Mouse (Mus musculus): ENCODE measurements around the gene Rtel1.

The Rtel1 gene

DNA sequence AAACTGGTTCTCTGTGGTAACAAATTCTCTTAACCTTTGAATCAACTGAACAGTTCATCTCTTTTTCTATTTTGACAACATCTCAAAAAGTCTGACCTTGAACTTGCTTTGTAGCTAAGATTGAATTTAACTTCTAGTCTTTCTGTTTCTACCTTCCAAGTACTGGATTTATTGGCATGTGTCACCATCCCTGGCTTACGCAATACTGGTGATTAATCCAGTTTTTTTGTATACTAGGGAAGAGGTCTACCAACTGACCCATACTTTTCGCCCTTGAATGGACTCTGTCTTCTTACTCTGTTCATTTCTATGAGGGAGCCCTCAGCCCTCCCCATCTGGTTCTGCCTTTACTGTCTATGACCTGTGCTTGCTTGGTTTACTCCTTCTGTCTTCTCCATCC, 6.6 kb downstream of the Rtel1 start:
- no peak for DNase-seq (ENCODE audit: low spot score in 2 of 2)

DNA sequence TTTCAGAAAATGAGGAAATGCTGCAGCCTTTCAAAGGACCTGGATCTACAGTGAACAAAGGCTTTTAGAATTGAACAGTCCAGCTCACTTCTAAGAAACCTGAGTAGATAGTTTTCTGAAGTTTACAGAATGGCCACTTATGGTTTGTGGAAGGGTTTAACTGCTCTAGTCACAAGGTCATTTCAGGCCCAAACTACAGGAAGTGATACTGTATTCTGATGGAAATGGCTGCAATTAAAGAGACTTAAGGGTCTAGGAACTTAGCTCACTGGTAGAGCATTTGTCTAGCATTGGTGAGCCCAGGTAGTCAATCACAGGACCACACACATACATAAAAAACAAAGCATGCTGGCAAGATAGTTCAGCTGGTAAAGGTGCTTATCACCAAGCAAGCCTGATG, 13.0 kb downstream of the Rtel1 start:
- no peak for DNase-seq (ENCODE audit: low spot score in 2 of 2)

GRCm38 (mm10) chr2:181334023-181334422, 14.5 kb downstream of the Rtel1 start:
- DNase-seq (ENCODE audit: low spot score in 2 of 2), result peak; percentile 38 to 66

GRCm38 (mm10) chr2:181340426-181340825, 20.9 kb downstream of the Rtel1 start:
- no peak for DNase-seq (ENCODE audit: low spot score in 2 of 2)

- no peak for DNase-seq (ENCODE audit: low spot score in 2 of 2)
These were observed 23.2 kb downstream of the Rtel1 start for GRCm38 (mm10) chr2:181342766-181343165.

GRCm38 (mm10) chr2:181356780-181357179, 37.2 kb downstream of the Rtel1 start:
- DNase-seq (ENCODE audit: low spot score in 2 of 2), result no peak

- no peak for DNase-seq (ENCODE audit: low spot score in 2 of 2)
These were observed 44.4 kb downstream of the Rtel1 start for GRCm38 (mm10) chr2:181363946-181364345.

DNA sequence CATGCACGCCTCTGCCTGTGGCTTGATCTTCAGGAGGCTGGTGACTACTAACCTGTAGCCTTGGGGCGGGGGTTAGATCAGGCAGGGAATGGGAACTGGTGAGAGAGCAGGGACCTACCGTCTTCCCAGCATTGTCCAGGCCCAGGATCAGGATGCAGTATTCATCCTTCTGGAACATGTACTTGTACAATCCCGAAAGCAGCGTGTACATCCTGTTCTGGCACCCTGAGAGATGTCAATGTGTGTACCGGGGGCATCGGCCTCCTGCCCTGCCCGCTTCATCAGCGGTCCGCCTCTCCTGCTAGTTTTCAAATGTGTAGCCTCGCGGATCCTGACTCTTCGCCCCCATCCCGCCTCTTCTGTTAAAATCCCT, 44.9 kb downstream of the Rtel1 start:
- no peak for DNase-seq (ENCODE audit: low spot score in 2 of 2)

DNA sequence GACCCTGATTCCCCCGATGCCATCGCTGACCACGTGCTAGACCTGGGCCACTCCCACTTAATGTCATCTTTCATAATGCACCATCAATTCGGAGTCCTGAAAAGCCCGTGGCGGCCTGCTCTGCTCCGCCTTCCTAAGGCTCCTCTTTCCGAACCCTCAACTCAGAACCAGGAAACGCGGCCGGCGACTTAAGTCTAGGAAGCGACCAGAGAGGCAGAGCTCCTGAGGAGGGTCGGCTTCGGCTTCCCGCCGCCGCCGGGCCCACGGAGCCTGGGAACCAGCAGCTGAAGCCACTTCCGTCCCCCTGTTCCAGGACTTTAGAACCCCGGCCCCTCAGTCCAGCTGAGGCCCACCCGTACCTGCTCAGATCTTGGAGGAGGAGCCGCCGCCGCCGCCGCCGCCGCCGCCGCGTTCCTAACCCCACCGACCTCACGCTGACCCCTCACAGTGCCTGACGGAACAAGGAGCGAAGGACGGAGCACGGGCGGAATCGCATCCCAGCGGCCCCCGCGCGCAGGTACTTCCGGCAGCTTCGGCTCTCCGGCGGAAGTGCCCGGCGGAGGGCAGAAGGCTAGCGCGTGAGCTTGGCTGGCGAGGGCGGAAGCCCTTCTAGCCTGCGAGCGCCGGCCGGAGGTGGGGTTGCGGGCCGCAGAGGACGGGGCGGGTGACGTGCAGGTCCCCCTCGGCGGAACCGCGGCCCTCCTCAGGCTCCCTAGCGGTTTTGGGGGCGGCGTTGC, 45.5 kb downstream of the Rtel1 start, which contains the start of the genes Zgpat and Arfrp1:
Zgpat (plus strand) TSS at position 69 of the 737 bp plus-strand sequence.
Arfrp1 (minus strand) TSS at position 545 of the 737 bp plus-strand sequence.
- DNase-seq (ENCODE audit: low spot score in 2 of 2), result peak; percentile 74 to 81

DNA sequence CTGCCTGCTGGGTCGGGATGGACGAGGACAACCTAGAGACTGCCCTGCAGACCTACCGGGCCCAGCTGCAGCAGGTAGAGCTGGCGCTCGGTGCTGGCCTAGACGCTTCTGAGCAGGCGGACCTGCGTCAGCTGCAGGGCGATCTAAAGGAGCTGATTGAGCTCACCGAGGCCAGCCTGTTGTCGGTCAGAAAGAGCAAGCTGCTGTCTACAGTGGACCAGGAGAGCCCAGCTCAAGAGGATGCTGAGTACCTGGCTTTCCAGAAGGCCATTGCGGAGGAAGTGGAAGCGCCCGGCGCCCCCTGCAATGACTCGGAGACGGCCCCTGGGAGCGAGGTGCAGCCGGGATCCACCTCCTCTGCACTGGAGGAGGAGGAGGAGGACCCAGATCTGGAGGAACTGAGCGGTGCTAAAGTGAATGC, 46.1 kb downstream of the Rtel1 start:
- DNase-seq (ENCODE audit: low spot score in 2 of 2), result no peak

GRCm38 (mm10) chr2:181370001-181370400, 50.5 kb downstream of the Rtel1 start:
- DNase-seq (ENCODE audit: low spot score in 2 of 2), result no peak

DNA sequence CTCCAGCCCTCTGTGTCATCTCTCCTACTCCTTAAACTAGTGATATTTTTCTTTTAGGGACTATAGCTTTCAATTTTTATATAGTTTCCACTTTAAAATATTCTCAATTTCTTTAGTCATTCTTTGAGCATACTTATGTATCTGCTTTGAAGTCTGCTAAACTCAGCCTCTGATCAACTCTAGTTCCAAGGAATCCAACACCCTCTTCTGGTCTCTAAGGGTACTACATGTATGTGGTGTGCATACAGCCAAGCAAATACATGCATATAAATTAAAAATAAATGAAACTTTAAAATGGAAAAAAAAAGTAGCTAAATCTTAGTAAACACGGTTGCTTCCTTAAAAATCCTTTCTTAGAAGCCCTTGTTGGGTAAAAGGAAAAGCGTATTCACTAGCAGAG, 56.2 kb downstream of the Rtel1 start:
- DNase-seq (ENCODE audit: low spot score in 2 of 2), result no peak

- DNase-seq (ENCODE audit: low spot score in 2 of 2), result no peak
These were observed 57.7 kb downstream of the Rtel1 start for GRCm38 (mm10) chr2:181377230-181377629.

GRCm38 (mm10) chr2:181378701-181379100, 59.2 kb downstream of the Rtel1 start:
- DNase-seq (ENCODE audit: low spot score in 2 of 2), result no peak

DNA sequence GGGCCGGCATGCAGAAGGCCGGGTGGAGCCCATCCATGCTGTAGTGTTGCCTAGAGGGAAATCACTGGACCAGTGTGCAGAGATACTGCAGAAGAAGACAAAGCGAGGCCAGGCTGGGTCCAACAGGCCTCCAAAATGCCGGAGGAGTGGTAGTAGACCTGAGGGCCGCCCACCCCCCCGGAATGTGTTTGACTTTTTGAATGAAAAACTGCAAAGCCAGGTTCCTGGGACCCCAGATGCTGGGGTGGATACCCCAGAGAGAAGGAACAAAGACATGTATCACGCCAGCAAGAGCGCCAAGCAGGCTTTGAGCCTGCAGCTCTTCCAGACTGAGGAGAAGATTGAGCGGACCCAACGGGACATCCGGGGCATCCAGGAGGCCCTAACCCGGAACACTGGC, 60.2 kb downstream of the Rtel1 start, which contains the start of gene Lime1:
Lime1 (plus strand) TSS at position 301 of the 400 bp plus-strand sequence.
- no peak for DNase-seq (ENCODE audit: low spot score in 2 of 2)

DNA sequence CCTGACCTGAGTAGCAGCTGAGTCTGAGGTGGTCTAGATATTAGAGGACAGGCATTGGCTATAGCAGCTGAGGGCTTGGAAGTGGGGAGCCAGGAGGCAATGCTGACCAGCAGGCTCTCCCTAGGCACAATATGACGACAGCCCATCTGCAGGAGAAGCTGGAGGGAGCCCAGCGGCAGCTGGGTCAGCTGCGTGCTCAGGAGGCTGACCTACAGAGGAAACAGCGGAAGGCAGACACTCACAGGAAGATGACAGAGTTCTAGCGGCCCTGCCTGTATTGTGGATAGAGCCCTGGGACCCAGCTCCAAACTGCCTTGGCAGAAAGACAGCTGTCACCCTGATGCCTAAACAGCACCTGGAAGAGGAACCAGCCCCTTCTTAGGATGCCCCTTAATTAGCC, 60.7 kb downstream of the Rtel1 start:
- DNase-seq (ENCODE audit: low spot score in 2 of 2), result no peak

DNA sequence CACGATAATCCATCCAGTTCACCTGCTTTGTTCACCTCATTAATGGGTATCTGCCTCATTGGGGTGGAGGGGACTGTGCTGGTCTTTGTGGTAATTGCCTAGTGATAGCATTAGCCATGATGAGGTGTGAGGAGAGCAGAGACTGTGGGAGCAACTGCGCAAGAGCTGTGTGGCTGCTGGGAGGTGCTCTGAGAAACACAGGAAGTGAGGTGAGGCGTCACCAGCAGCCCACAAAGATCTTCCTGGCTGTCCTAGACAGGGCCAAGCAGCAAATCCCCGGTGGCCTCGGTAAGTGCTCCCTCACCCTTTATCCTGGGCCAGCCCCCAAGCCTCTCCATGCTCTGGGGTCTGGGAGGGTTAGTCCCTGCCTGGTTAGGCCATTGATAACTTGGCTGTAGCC, 61.6 kb downstream of the Rtel1 start:
- no peak for DNase-seq (ENCODE audit: low spot score in 2 of 2)

DNA sequence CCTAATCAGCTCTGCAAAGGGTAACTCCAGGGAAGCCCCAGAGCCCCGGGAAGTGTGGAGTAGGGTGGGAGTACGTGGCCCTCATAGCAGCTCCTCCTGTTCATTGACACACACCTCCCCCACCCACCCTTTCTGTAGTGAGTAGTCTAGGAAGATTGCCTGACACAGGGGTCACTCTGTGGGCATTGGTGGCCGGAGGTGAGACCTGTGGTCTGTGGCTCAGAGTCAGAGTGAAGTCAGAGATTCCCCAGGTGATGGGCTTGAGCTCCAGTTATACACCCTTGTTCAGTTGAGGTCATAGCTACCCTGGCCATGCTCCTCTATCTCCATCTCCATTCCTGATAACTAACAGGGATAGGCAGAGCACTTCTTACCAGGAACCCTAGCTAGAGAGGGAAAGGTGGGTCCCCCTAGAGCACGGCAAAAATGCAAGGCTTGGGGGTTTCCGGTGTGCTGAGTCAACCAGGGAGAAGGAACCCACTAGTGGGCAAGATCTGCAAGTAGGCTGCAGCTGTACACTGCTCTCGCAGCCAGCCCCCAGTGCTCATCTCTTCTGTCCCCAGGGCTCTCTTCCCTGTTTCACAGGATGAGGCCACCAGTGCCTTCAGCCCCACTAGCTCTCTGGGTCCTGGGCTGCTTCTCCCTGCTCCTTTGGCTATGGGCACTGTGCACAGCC, 62.2 kb downstream of the Rtel1 start:
- DNase-seq (ENCODE audit: low spot score in 2 of 2), result no peak

DNA sequence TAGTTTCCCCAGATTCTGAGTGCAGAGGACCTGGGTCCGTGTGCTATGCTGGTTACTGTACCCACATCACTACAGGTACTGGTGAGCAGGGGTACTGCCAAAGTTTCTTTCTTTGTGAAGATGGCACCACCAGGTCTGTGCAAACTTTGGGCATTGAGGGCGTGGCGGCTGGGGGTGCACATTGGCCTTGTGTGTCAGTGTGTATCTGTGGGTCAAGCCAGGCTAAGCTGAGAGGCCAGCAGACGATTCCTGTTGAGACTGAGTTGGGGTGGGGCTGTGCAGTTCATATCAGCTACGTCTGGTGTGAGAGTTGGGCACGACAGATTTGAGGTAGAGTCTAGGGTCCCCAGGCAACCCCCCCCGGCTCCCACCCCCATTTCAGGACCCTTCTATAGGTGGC, 64.9 kb downstream of the Rtel1 start:
- DNase-seq (ENCODE audit: low spot score in 2 of 2), result no peak

GRCm38 (mm10) chr2:181384919-181385391, 65.4 kb downstream of the Rtel1 start:
- no peak for DNase-seq (ENCODE audit: low spot score in 2 of 2)

DNA sequence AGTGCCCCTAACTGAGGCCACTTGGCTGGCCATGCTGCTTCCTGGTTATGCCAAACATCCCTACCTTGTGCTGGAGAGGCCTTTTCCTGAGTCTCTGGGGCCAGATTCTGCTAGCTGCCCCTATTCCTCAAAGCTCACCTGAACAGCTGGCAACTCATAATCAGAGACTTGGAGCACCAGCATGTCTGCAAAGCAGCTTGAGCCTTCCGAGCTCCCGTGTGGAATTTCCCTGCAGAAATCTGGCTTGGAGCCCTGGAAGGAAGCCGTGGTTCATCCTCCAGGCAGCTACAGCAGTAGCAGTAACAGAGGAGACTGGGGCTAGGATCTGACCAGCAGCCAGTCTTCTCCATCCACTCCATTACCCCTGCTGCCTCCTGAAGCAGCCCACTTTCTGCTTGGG, 66.3 kb downstream of the Rtel1 start:
- peak in 1 of 2 experiments; percentile 32 for DNase-seq (ENCODE audit: low spot score in 2 of 2)

DNA sequence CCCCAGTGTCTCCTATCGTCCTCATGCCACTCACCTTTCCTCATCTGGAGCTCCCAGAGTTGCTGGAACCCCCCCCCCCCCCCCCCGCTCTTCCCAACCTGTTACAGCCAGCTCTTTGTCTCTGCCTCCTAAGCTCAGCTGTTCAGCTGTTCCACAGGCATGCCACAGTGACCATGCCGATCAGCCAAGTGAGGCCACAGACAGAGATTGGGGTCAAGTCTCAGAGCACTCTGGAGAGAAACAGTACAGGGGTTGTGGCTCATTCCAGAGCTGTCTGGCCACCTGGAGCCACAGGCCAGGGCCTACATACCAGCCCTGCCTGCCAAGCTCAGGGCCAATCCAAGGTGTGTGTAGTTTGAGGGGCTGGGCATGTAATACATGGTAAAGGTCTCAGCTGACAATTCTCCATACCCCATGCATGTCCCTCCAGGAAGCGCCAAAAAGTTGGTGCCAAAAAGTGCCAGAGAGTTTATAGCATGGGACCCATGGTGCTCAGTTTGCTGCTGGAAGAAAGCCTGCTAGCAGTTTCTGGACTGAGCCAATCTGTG, 67.2 kb downstream of the Rtel1 start:
- DNase-seq (ENCODE audit: low spot score in 2 of 2), result no peak

Data from frontal cortex, postnatal 14 days (tissue).